Mouse (Mus musculus): ENCODE measurements around the gene Pitpnc1.

DNA sequence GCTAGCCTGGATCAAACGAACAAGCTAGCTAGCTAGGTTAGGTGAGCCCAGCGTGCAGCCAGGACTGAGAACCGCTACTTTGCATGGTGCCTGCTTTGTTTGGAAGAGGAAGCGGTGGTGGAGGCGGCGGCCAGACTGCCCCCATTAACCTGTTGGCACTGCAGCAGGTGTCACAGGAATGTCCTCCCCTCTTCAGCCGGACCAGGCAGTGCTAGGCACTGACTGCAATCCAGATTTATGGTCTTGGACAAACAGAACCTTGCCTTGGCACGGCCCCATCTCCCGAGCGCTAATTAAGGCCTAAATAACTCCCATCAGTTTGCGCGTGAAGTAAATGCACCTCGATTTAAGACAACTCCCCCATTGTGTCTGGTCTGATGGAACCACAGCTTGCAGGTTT is 178.5 kb downstream of the Pitpnc1 start:
- TF ChIP-seq POLR2AphosphoS2 (IDR thresholded peaks at IDR 0.05; ENCODE audit: low read depth, low read length) (no peak), CTCF (conservative IDR thresholded peaks at IDR 0.05 in 1 of 2, IDR thresholded peaks at IDR 0.05 in 1 of 2; ENCODE audit: low read depth in 2 of 2, low read length in 2 of 2) (no peak), UBTF (IDR thresholded peaks at IDR 0.05; ENCODE audit: low read depth, low read length) (no peak), CHD2 (IDR thresholded peaks at IDR 0.05; ENCODE audit: low read length) (no peak), MXI1 (IDR thresholded peaks at IDR 0.05; ENCODE audit: low read depth, low read length) (no peak), BHLHE40 (IDR thresholded peaks at IDR 0.05; ENCODE audit: low read depth, low read length) (no peak), POLR2A (IDR thresholded peaks at IDR 0.05; ENCODE audit: low read depth, low read length) (no peak), PAX5 (IDR thresholded peaks at IDR 0.05; ENCODE audit: low read length) (no peak), MAX (IDR thresholded peaks at IDR 0.05; ENCODE audit: low read length) (no peak), EP300 (IDR thresholded peaks at IDR 0.05; ENCODE audit: low read length) (no peak), E2F4 (IDR thresholded peaks at IDR 0.05; ENCODE audit: insufficient replicate concordance, low read depth, low read length) (no peak)
